Mouse (Mus musculus) liver, embryonic 13.5 days (tissue): ENCODE data around the gene Tsga10. TPM values are rescaled to one million over a fixed set of nuclear protein-coding genes. Genes with fewer than 3 reads are reported as not detected.
"Not testable (repeated sequence)": the region's sequence is repeated elsewhere in the genome, so short reads cannot be mapped to it uniquely, and the experiment has no call there.

Experiments used
- ATAC-seq: fragments of 200-750 bp; cut with Nextera tagmentation; 2 replicates; pipeline ENCODE4 v1.8.0; 2017; ENCODE audit warnings: low read depth, mild to moderate bottlenecking, moderate number of reproducible peaks, moderate library complexity
- DNase-seq: peaks from one replicate; pipeline ENCODE4 v3.0.0; 2022
- H3K27ac ChIP-seq: fragments of 300-500 bp; sonication (generic); 2 replicates; pipeline ENCODE4 v1.5.1; 2015; ENCODE audit warnings: moderate library complexity, mild to moderate bottlenecking, inconsistent platforms
- H3K27me3 ChIP-seq: fragments of 300-500 bp; sonication (generic); 2 replicates; pipeline ENCODE4 v1.6.1; 2015; ENCODE audit warnings: mild to moderate bottlenecking, inconsistent platforms
- H3K36me3 ChIP-seq: fragments of 300-500 bp; sonication (generic); 2 replicates; pipeline ENCODE4 v1.6.1; 2015; ENCODE audit warnings: mild to moderate bottlenecking, inconsistent platforms
- H3K4me1 ChIP-seq: fragments of 300-500 bp; sonication (generic); replicated peaks from 2 replicates; pipeline ENCODE4 v1.6.1; 2015; ENCODE audit warnings: inconsistent platforms
- H3K4me2 ChIP-seq: fragments of 300-500 bp; sonication (generic); 2 replicates; pipeline ENCODE4 v1.6.1; 2015; ENCODE audit warnings: inconsistent platforms, mild to moderate bottlenecking, moderate library complexity
- H3K4me3 ChIP-seq: fragments of 300-500 bp; sonication (generic); replicated peaks from 2 replicates; pipeline ENCODE4 v1.5.1; 2015; ENCODE audit warnings: mild to moderate bottlenecking, inconsistent platforms
- H3K9ac ChIP-seq: fragments of 300-500 bp; sonication (generic); 2 replicates; pipeline ENCODE4 v1.6.1; 2015; ENCODE audit warnings: mild to moderate bottlenecking, inconsistent platforms
- H3K9me3 ChIP-seq: fragments of 300-500 bp; sonication (generic); replicated peaks from 2 replicates; pipeline ENCODE4 v1.6.1; 2016; ENCODE audit warnings: inconsistent platforms
- WGBS: fragments of 180-500 bp; shearing (Covaris S2); methylation state at CpG from one replicate; pipeline ENCODE4 v1.1.7; 2015; ENCODE audit not compliant: insufficient replicate concordance; 5-methylcytosine and 5-hydroxymethylcytosine counted together
- polyA plus RNA-seq: library from polyadenylated mRNA; unstranded; fragments of >200 nt; fragmentation: Nextera tagmentation; extraction: Ambion mirVana; gene quantifications from 2 replicates; pipeline ENCODE4 v1.2.1, GENCODE M21; 2015

Gene Tsga10
- polyA plus RNA-seq, 1 experiment from 2014 or later: 1.6 TPM

GRCm38 (mm10) chr1:37719761-37720640, 146.2 kb downstream of the Tsga10 start, which contains the start of gene 2010300C02Rik:
Gene 2010300C02Rik, minus strand, starts transcription at chr1:37720085.
- DNase-seq (no peak), ATAC-seq (peak; percentile 53; the same call in 1 of the 2 replicates)
- Histone ChIP-seq H3K9ac (no peak within 1 kb of the TSS), H3K27me3 (peaks cover 50% of the 10 kb centered on the region), H3K4me3 (peak within 1 kb of the TSS; percentile 57), H3K4me1 (0 out of 2 replicates have a peak, but pooled peaks cover 2% of the 10 kb centered on the region), H3K4me2 (peak within 1 kb of the TSS; percentile 72), H3K36me3 (no peaks in the 10 kb centered on the region), H3K9me3 (no peaks in the 10 kb centered on the region), H3K27ac (no peak within 1 kb of the TSS)
- 3% methylated on average over 40 of the region's 69 CpGs for WGBS

GRCm38 (mm10) chr1:37719030-37719723, 147.1 kb downstream of the Tsga10 start:
- peak overlapping the region; percentile 57 for H3K4me3 ChIP-seq
- no peaks in the 10 kb centered on the region for H3K9me3 ChIP-seq
- ATAC-seq (no peak), DNase-seq (no peak)
- WGBS: 9% methylated on average over 47 of the region's 49 CpGs
- peaks cover 46% of the 10 kb centered on the region for H3K27me3 ChIP-seq
- H3K4me1 ChIP-seq: 0 out of 2 replicates have a peak, but pooled peaks cover 2% of the 10 kb centered on the region
- H3K9ac ChIP-seq: no peak overlapping the region
- H3K36me3 ChIP-seq: no peaks in the 10 kb centered on the region
- H3K27ac ChIP-seq: no peak overlapping the region
- peak overlapping the region; percentile 72 for H3K4me2 ChIP-seq

GRCm38 (mm10) chr1:37718516-37718915, 147.7 kb downstream of the Tsga10 start:
- Histone ChIP-seq H3K27me3 (peaks cover 46% of the 10 kb centered on the region), H3K36me3 (no peaks in the 10 kb centered on the region), H3K4me2 (no peak overlapping the region), H3K9ac (no peak overlapping the region), H3K27ac (no peak overlapping the region), H3K4me1 (0 out of 2 replicates have a peak, but pooled peaks cover 2% of the 10 kb centered on the region), H3K4me3 (no peak overlapping the region), H3K9me3 (no peaks in the 10 kb centered on the region)
- DNase-seq (no peak), ATAC-seq (no peak)
- WGBS: 49% methylated on average over 7 of the region's 7 CpGs

DNA sequence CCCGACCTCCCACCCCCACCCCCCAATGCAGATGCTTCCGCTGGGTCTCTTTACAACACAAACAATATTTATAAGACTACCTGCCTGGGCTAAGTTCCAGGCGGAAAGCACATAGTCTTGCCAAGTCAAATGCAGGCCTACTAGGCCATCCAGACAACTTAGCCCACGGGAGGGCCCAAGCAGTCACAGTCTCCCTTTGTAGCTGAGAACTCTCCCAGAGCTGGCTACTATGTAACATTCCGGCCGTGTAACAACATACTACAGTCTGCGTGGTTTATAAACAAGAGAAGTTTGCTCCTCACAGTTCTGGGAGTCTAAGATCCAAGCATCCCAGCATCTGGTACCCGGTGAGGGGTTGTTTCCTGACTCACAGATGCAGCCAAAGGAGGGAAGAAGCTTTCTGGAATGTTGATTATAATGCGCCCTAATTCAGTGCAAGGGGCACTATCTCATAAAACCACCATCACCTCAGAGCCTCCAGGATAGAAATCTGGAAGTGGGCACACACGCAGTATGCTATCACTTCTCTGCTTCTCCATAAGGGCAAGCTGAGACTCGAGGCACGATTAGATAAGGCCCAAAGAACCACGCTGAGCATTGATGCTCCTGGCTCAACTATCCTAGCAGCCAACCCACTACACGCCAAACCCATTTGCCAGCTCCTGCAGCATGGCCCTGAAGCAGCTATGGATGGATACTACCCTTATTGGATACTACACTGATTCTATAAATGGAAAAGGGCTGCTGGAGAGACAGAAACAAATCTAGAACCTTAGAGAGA, 148.6 kb downstream of the Tsga10 start:
- Histone ChIP-seq H3K4me3 (no peak overlapping the region), H3K27ac (no peak overlapping the region), H3K27me3 (peaks cover 46% of the 10 kb centered on the region), H3K9me3 (no peaks in the 10 kb centered on the region), H3K36me3 (no peaks in the 10 kb centered on the region), H3K9ac (no peak overlapping the region), H3K4me2 (no peak overlapping the region), H3K4me1 (0 out of 2 replicates have a peak, but pooled peaks cover 2% of the 10 kb centered on the region)
- DNase-seq (no peak), ATAC-seq (no peak)
- 53% methylated on average over 14 of the region's 14 CpGs for WGBS

- H3K36me3 ChIP-seq, H3K4me2 ChIP-seq, H3K27me3 ChIP-seq, H3K4me1 ChIP-seq, ATAC-seq, H3K27ac ChIP-seq, H3K9me3 ChIP-seq, H3K9ac ChIP-seq, H3K4me3 ChIP-seq, DNase-seq: not testable (repeated sequence)
- WGBS: 27% methylated on average over 4 of the region's 4 CpGs
Observed at GRCm38 (mm10) chr1:37712357-37712737, 153.9 kb downstream of the Tsga10 start.

DNA sequence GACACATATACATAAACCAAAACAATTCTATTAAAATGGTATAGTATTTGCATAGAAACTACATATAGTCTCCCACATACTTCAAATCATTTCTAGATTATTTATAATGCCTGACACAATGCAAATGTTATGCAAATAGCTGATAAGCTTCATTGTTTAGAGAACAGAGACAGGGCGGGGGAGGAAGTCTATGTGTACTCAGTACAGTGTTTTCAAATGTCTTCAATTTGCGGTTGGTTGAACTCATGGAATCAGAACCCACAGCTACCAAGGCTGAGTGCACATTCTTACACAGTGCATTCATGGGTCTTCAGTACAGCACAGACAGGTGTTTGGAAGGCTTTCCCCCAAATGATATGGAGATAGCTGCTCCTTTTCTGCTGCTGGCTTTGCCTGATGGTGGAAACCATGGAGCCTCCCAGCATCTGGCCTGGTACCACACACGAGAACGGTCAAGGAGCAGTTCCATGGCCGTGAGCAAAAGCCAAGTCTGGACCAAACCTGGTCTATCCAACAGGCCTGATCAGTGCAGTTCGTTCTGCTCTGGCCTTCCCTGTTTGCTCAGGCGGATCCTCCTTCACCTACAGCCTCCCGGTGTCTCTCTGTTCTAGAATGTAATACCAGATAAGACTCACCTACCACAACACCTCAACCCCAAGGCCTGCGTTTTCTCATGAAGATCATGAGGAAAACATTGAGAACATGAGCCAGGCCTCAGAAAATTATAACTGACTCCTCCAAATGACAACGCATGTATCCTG, 154.5 kb downstream of the Tsga10 start:
- Histone ChIP-seq H3K4me2 (no peak overlapping the region), H3K27me3 (no peaks in the 10 kb centered on the region; the same call in 1 of the 2 replicates), H3K4me3 (no peak overlapping the region), H3K9me3 (no peaks in the 10 kb centered on the region), H3K9ac (no peak overlapping the region), H3K27ac (no peak overlapping the region), H3K4me1 (no peaks in the 10 kb centered on the region), H3K36me3 (no peaks in the 10 kb centered on the region)
- WGBS: 64% methylated on average over 10 of the region's 10 CpGs
- ATAC-seq (no peak), DNase-seq (no peak)

DNA sequence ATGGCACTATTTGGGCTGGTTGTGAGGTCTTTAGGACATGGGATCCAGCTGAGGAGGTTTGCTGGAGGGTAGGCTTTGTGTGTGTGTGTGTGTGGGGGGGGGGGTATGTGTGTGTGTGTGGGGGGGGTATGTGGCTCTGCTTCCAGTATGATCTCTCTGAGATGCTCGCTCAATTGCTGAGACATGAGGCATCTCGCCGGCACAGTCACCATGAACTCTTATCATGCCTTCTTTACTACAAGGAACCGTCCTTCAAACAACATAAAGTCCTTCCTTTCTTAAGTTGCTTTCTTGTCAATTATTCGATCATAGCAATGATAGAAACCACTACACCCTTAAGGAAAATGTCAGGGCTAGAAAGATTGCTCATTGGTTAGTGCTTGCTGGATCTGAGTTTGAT, 155.1 kb downstream of the Tsga10 start:
- WGBS: 67% methylated on average over 5 of the region's 5 CpGs
- ATAC-seq: no peak
- no peak overlapping the region for H3K4me3 ChIP-seq
- no peaks in the 10 kb centered on the region for H3K9me3 ChIP-seq
- H3K36me3 ChIP-seq: no peaks in the 10 kb centered on the region
- no peak for DNase-seq
- no peaks in the 10 kb centered on the region for H3K27me3 ChIP-seq
- no peaks in the 10 kb centered on the region for H3K4me1 ChIP-seq
- H3K4me2 ChIP-seq: no peak overlapping the region
- no peak overlapping the region for H3K27ac ChIP-seq
- no peak overlapping the region for H3K9ac ChIP-seq

DNA sequence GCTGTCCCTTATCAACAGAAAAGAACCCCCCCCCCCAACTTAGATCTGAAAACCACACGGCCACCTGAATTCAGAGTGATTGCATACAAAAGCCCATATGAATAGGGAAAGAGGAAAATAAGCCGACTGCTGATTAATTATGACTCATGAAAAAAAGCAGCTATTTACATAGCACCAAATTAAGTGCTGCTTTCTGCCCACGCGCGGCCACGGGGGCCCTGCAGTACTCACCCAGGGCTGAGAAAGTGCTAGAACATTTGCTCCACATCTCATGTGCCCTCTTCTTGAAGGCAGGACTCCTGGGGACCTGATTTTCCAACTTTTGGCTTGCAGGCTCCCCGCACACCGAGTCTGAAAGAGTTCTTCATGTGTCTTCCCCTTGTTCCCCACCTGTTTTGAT, 156.5 kb downstream of the Tsga10 start:
- DNase-seq (no peak), ATAC-seq (no peak)
- H3K4me1 ChIP-seq: no peaks in the 10 kb centered on the region
- H3K9me3 ChIP-seq: no peaks in the 10 kb centered on the region
- no peak overlapping the region for H3K4me3 ChIP-seq
- H3K4me2 ChIP-seq: no peak overlapping the region
- WGBS: 67% methylated on average over 8 of the region's 8 CpGs
- no peak overlapping the region for H3K27ac ChIP-seq
- no peaks in the 10 kb centered on the region for H3K36me3 ChIP-seq
- H3K9ac ChIP-seq: no peak overlapping the region
- H3K27me3 ChIP-seq: no peaks in the 10 kb centered on the region

- Histone ChIP-seq H3K9me3 (no peaks in the 10 kb centered on the region), H3K27ac (no peak overlapping the region), H3K36me3 (no peaks in the 10 kb centered on the region), H3K4me3 (no peak overlapping the region), H3K4me1 (no peaks in the 10 kb centered on the region), H3K9ac (no peak overlapping the region), H3K4me2 (no peak overlapping the region), H3K27me3 (no peaks in the 10 kb centered on the region)
- DNase-seq (no peak), ATAC-seq (no peak)
- WGBS: 60% methylated on average over 6 of the region's 6 CpGs
Observed at GRCm38 (mm10) chr1:37708270-37708955, 157.8 kb downstream of the Tsga10 start.
